Mouse (Mus musculus): ENCODE data around the gene Dcaf17.
A peak's percentile ranks its signal among the peaks of the same experiment; 100 is the strongest.

The Dcaf17 gene

GRCm38 (mm10) chr2:71055300-71056114 is at the start of gene Dcaf17, which contains the start of gene Mettl8:
Dcaf17 (plus strand) TSS chr2:71055328.
Mettl8 (minus strand) TSS chr2:71055583.
- DNase-seq (ENCODE audit: low spot score), result peak; percentile 86

GRCm38 (mm10) chr2:71011816-71012215 is 43.3 kb upstream of the Dcaf17 start:
- no peak for DNase-seq (ENCODE audit: low spot score)

- DNase-seq (ENCODE audit: low spot score), result no peak
These were observed 41.6 kb upstream of the Dcaf17 start for GRCm38 (mm10) chr2:71013521-71013920.

GRCm38 (mm10) chr2:71019277-71019676 is 35.9 kb upstream of the Dcaf17 start:
- no peak for DNase-seq (ENCODE audit: low spot score)

GRCm38 (mm10) chr2:71019704-71020375 is 35.3 kb upstream of the Dcaf17 start:
- no peak for DNase-seq (ENCODE audit: low spot score)

- DNase-seq (ENCODE audit: low spot score), result no peak
These were observed 34.5 kb upstream of the Dcaf17 start for GRCm38 (mm10) chr2:71020674-71021073.

GRCm38 (mm10) chr2:71022991-71023390 is 32.1 kb upstream of the Dcaf17 start:
- DNase-seq (ENCODE audit: low spot score), result no peak

- no peak for DNase-seq (ENCODE audit: low spot score)
These were observed 31.1 kb upstream of the Dcaf17 start for GRCm38 (mm10) chr2:71023986-71024385.

GRCm38 (mm10) chr2:71025576-71026315 is 29.4 kb upstream of the Dcaf17 start:
- no peak for DNase-seq (ENCODE audit: low spot score)

- DNase-seq (ENCODE audit: low spot score), result no peak
These were observed 28.3 kb upstream of the Dcaf17 start for GRCm38 (mm10) chr2:71026787-71027186.

- no peak for DNase-seq (ENCODE audit: low spot score)
These were observed 27.5 kb upstream of the Dcaf17 start for GRCm38 (mm10) chr2:71027631-71028030.

- no peak for DNase-seq (ENCODE audit: low spot score)
These were observed 24.5 kb upstream of the Dcaf17 start for GRCm38 (mm10) chr2:71030663-71031062.

- DNase-seq (ENCODE audit: low spot score), result peak; percentile 30
These were observed 22.9 kb upstream of the Dcaf17 start for GRCm38 (mm10) chr2:71031973-71032794.

GRCm38 (mm10) chr2:71033014-71033413 is 22.1 kb upstream of the Dcaf17 start:
- no peak for DNase-seq (ENCODE audit: low spot score)

- DNase-seq (ENCODE audit: low spot score), result no peak
These were observed 21.1 kb upstream of the Dcaf17 start for GRCm38 (mm10) chr2:71033987-71034386.

GRCm38 (mm10) chr2:71037447-71037846 is 17.7 kb upstream of the Dcaf17 start:
- no peak for DNase-seq (ENCODE audit: low spot score)

GRCm38 (mm10) chr2:71039522-71040121 is 15.5 kb upstream of the Dcaf17 start:
- peak; percentile 31 for DNase-seq (ENCODE audit: low spot score)

- DNase-seq (ENCODE audit: low spot score), result no peak
These were observed 9.0 kb upstream of the Dcaf17 start for GRCm38 (mm10) chr2:71046151-71046550.

GRCm38 (mm10) chr2:71046751-71047320 is 8.3 kb upstream of the Dcaf17 start:
- DNase-seq (ENCODE audit: low spot score), result no peak

- no peak for DNase-seq (ENCODE audit: low spot score)
These were observed 6.2 kb upstream of the Dcaf17 start for GRCm38 (mm10) chr2:71048896-71049295.

- DNase-seq (ENCODE audit: low spot score), result no peak
These were observed 4.6 kb upstream of the Dcaf17 start for GRCm38 (mm10) chr2:71050511-71050910.
